Mouse (Mus musculus) adrenal gland, postnatal 14 days (tissue): Measurements from ENCODE around the gene Tas2r124. TPM values are rescaled to one million over a fixed set of nuclear protein-coding genes. Genes with fewer than 3 reads are reported as not detected.

ENCODE experiments used
- DNase-seq: peaks from one replicate; pipeline ENCODE4 v3.0.0; 2021; ENCODE audit warnings: mixed read lengths
- long read RNA-seq, 2 experiments: library from polyadenylated mRNA; stranded (forward); transcript quantifications; one replicate each; pipeline ENCODE4 v2.0.0; 2021
- total RNA-seq: library from RNA; stranded (reverse); gene quantifications from 2 replicates; pipeline ENCODE4 v1.2.3, GENCODE M21; 2021

Tas2r124 gene
- not detected in 2 replicates for total RNA-seq
- long read RNA-seq, experiment 1: 0 reads
- long read RNA-seq, experiment 2: 0 reads

DNA sequence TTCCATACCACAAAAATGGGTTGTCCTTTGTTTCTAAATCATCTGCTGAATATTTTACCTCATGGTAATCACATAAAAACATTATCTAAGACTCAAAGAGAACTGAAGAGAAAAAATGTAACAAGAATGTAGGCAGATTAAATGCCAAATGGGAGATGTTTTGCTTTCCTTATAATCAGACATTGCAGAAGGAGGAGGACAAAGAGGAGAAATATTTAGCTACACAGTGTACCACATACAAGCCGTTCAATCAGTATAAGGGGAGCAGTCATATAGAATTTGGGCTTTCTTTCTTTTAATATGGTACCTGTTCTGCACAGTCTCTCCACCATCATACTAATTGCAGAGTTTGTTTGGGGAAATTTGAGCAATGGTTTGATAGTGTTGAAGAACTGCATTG lies at the start of gene Tas2r124:
TSS of gene Tas2r124 (plus strand) at position 301 of the 400 bp plus-strand sequence.
- DNase-seq: no peak

DNA sequence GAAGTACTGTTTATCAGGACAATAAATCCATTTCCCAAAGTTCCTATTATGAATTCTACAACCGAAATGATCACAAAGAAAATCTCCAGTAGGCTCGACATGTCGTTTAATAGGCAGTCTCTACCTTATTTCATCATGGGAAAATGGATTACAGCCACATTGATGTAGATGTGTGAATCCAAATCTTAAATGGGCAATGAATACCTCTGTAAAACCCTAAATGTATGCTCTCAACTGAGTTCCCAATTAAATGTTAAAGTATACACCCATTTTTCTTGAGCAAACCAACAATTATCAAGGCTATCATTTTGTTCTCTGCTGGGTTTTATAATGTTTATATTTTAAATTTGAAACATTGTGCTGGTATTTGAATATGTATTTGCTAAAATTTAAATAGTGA lies 42.7 kb upstream of the Tas2r124 start, which contains the start of gene Tas2r122:
TSS of gene Tas2r122 (minus strand) at position 101 of the 400 bp plus-strand sequence.
- DNase-seq: no peak

DNA sequence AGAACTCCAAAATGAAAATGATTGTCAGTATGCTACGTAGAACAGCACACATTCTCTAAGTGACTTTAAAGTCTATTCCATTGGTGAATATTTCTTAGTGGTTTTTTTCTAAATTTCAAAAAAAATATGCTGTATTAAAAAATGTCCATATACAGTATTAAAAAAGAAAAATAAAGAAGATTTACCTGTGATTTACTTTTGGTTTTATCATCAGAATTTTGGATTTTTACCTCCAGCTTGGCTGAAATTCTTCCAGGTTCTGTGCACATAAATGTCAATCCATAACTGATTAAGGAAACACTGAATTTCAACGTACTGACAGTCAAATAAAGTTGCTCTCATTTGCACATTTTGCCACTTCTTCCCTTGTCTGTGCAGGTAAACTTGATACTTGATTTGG lies 16.6 kb upstream of the Tas2r124 start, which contains the start of gene Tas2r115:
TSS of gene Tas2r115 (minus strand) at position 101 of the 400 bp plus-strand sequence.
- no peak for DNase-seq

DNA sequence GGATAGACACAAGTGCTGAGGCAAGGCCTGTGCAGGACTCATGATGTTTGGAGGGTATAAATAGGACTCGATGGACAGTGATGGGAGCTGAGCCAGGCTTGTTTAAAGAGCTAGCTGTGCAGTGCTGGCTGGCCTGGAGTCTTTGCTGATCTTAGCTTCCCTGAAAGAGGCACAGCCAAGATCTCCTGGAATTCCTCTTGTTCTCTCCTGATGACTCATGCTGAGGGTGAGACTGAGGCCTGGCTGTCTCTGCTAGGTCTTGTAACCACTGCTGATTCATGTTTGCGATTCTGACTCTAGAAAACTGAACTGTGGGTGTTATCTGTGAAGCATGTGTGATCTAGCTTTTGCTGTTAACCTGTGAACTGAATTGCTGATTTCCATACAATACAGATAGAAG lies 4.3 kb upstream of the Tas2r124 start:
- no peak for DNase-seq

DNA sequence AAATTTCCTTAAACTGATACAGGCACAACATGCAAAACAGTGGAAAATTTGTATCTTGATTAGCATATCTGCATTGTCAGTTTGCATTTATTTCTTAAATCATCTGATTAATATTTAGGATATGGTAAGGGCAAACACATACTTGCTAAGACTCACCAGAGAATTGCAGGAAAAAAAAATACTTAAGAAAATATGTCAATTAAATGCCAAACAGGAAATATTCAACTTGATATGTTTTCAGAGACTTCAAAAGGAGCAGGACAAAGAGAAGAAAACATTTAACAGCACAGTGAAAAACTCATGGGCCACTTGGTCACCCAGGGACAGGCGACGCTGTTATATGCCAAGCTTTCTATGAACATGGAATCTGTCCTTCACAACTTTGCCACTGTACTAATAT lies 7.3 kb downstream of the Tas2r124 start, which contains the start of gene Tas2r102:
TSS of gene Tas2r102 (plus strand) at position 301 of the 400 bp plus-strand sequence.
- no peak for DNase-seq

DNA sequence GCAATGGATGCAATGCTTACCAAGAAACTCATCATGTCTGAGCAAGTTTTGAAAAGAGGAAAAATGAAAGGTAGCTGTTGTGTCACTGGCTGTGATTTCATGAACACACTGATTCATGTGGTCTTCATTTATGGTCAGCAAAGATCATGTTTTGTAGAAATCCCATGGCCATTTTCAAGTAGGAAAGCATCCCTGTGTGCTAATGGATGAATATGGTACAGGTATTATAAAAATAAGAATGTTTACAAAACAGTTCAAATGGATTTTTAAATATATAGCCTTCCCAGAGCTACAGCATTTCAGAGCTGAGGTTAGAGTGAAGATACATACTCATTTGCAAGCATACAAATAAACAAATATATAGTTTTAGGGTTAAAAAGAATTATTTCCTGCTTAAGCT lies 23.5 kb downstream of the Tas2r124 start, which contains the start of gene Tas2r136:
TSS of gene Tas2r136 (minus strand) at position 101 of the 400 bp plus-strand sequence.
- DNase-seq: no peak

DNA sequence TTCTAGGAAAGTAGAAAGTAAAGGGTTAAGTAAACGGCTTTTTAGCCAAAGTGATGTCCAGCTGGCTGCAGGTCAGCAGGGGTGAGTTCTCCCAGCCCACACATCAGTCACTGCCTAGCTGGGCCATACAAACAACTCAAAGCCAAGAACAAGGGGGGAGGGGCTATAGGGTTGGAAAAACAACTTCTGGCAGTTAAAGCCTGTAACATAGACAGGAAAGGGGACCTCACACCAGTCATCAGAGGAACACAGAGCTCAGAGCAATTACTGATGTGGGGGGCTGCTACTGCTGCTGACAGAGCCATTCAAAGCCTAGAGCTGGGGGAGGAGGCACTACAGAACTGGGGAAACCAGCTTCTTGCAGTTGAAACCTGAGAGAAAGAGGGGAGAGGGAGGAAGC lies 40.9 kb downstream of the Tas2r124 start:
- DNase-seq: no peak

DNA sequence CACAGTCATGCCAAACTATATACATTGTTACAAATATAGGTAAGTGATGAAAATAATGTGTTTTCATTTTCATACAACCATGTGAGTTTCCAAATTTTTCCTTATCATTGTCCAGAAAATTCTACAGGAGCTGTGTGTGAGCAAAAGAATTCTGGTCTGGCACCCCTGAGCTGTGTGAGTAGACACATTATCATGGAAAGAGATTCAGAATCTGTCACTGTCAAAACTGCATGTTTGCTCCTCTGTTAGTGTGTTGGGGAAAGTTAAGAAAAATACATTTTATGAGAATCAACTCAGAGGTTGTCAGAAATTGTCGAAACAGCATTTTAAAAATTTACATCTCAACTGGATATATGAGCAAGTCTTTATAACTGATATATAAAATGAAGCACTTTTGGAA lies 48.0 kb downstream of the Tas2r124 start, which contains the start of gene Tas2r117:
TSS of gene Tas2r117 (plus strand) at position 301 of the 400 bp plus-strand sequence.
- DNase-seq: no peak

Other genes with a start within 250 kb of the Tas2r124 start
- not detected in 2 replicates for gene Prh1, start 184.9 kb upstream of the Tas2r124 start, total RNA-seq
- gene Prp2, start 158.8 kb upstream of the Tas2r124 start, total RNA-seq: not detected in 2 replicates
- gene A630073D07Rik, start 103.2 kb upstream of the Tas2r124 start, total RNA-seq: not detected in 2 replicates
- not detected in 2 replicates for gene Tas2r120, start 97.8 kb upstream of the Tas2r124 start, total RNA-seq
- gene Tas2r121, start 53.7 kb upstream of the Tas2r124 start, total RNA-seq: not detected in 2 replicates
- gene Tas2r122, start 42.8 kb upstream of the Tas2r124 start, total RNA-seq: not detected in 2 replicates
- gene Tas2r115, start 16.7 kb upstream of the Tas2r124 start, total RNA-seq: not detected in 2 replicates
- not detected in 2 replicates for gene Tas2r102, start 7.4 kb downstream of the Tas2r124 start, total RNA-seq
- gene Tas2r136, start 23.4 kb downstream of the Tas2r124 start, total RNA-seq: not detected in 2 replicates
- not detected in 2 replicates for gene Tas2r117, start 48.1 kb downstream of the Tas2r124 start, total RNA-seq
- not detected in 2 replicates for gene Tas2r123, start 92.4 kb downstream of the Tas2r124 start, total RNA-seq
- not detected in 2 replicates for gene Tas2r116, start 100.7 kb downstream of the Tas2r124 start, total RNA-seq
- not detected in 2 replicates for gene Tas2r110, start 113.3 kb downstream of the Tas2r124 start, total RNA-seq
- not detected in 2 replicates for gene Tas2r113, start 138.3 kb downstream of the Tas2r124 start, total RNA-seq
- gene Tas2r125, start 154.9 kb downstream of the Tas2r124 start, total RNA-seq: not detected in 2 replicates
- not detected in 2 replicates for gene Tas2r129, start 196.4 kb downstream of the Tas2r124 start, total RNA-seq
- gene Tas2r131, start 203.2 kb downstream of the Tas2r124 start, total RNA-seq: not detected in 2 replicates
- gene Tas2r109, start 226.2 kb downstream of the Tas2r124 start, total RNA-seq: not detected in 2 replicates